Mouse (Mus musculus) cerebellum, adult 9-10 months (tissue): ENCODE results near the gene Pdxp.

Source experiments
- DNase-seq: peaks from one replicate; pipeline ENCODE4 v3.0.0; 2022

Pdxp gene

GRCm38 (mm10) chr15:78928539-78928938, 14.8 kb downstream of the Pdxp start:
- no peak for DNase-seq

GRCm38 (mm10) chr15:78930192-78930706, 16.5 kb downstream of the Pdxp start:
- no peak for DNase-seq

- DNase-seq, result no peak
Observed at GRCm38 (mm10) chr15:78930801-78931426, 17.2 kb downstream of the Pdxp start.

GRCm38 (mm10) chr15:78931577-78931976, 17.9 kb downstream of the Pdxp start:
- no peak for DNase-seq

GRCm38 (mm10) chr15:78934784-78935320, 21.1 kb downstream of the Pdxp start, which contains the start of gene Nol12:
Gene Nol12, plus strand, starts transcription at chr15:78934933.
- DNase-seq, result peak; percentile 90

GRCm38 (mm10) chr15:78936403-78936802, 22.7 kb downstream of the Pdxp start:
- DNase-seq, result no peak

- no peak for DNase-seq
Observed at GRCm38 (mm10) chr15:78937311-78937710, 23.6 kb downstream of the Pdxp start.

GRCm38 (mm10) chr15:78937963-78938362, 24.2 kb downstream of the Pdxp start:
- no peak for DNase-seq

GRCm38 (mm10) chr15:78940325-78940724, 26.6 kb downstream of the Pdxp start:
- DNase-seq, result no peak

GRCm38 (mm10) chr15:78942663-78943062, 28.9 kb downstream of the Pdxp start:
- peak; percentile 92 for DNase-seq

- DNase-seq, result no peak
Observed at GRCm38 (mm10) chr15:78946232-78946631, 32.5 kb downstream of the Pdxp start.

GRCm38 (mm10) chr15:78947657-78948056, 33.9 kb downstream of the Pdxp start, which contains the start of gene Triobp:
Gene Triobp, plus strand, starts transcription at chr15:78947724.
- DNase-seq, result peak; percentile 94

- no peak for DNase-seq
Observed at GRCm38 (mm10) chr15:78948152-78948725, 34.5 kb downstream of the Pdxp start.

GRCm38 (mm10) chr15:78948883-78949282, 35.2 kb downstream of the Pdxp start:
- DNase-seq, result peak; percentile 69

GRCm38 (mm10) chr15:78955663-78956062, 41.9 kb downstream of the Pdxp start:
- no peak for DNase-seq

GRCm38 (mm10) chr15:78956351-78956750, 42.6 kb downstream of the Pdxp start:
- DNase-seq, result peak; percentile 71

GRCm38 (mm10) chr15:78957021-78957420, 43.3 kb downstream of the Pdxp start:
- DNase-seq, result no peak

GRCm38 (mm10) chr15:78959537-78959936, 45.8 kb downstream of the Pdxp start:
- DNase-seq, result no peak

- DNase-seq, result no peak
Observed at GRCm38 (mm10) chr15:78960088-78960487, 46.4 kb downstream of the Pdxp start.

- DNase-seq, result peak; percentile 89
Observed at GRCm38 (mm10) chr15:78962885-78963284, 49.2 kb downstream of the Pdxp start.
